Mouse (Mus musculus): ENCODE measurements at regions not wholly inside any gene's neighbourhood (a gene's known extent, or its start where the extent isn't known, plus 50 kb on each side); places are given as distances from the start of the nearest gene placed in this dataset.

DNA sequence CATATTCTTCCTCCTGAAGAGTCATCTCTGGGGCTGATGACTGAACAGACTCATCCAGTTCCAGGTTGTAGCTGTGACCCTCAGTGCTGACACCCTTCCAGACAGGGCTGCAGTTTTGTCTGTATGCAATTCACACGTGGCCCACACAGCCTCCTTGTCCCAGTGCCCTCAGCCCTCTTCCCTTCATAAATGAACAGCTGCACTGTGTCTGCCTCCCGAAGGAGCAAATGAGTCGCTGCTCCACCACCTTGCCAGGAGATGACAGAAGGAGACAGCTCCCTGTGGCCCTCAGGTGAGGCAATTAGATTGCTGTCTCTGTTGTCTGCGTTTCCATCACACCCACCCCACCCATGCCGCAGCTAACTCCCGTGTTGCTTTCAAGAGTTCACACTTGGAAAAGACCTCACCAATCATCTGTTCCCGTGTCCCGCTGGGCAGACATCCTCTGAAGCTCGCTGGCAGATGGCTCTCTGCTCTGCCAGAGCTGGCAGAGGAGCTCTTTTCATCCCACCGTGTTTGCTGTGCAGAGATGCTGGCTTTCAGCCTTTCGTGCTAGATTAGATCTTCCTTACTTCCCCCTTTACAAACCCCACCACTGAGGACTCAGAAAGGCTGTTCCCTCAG lies 135.5 kb upstream of the Slc35f3 start:
- DNase-seq = no peak

DNA sequence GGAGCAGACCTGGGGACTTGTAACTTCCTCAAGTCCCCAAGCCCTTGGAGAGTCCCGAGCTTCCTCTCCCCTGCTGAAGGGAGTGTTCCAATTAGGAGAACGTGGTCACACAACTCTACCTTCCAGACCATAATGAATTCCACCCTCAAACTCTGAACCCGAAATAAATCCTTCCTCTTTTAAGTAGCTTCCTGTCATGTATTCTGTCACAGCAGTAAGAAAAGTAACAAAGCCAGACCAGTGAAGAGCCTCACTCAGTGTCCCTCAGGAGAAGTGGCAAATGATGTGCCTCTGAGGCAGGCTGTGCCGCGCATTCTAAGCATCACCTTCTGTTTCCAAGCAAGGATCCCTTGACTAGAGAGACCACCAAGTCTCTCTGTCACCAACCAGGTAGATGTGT lies 134.4 kb upstream of the Slc35f3 start:
- DNase-seq = no peak

DNA sequence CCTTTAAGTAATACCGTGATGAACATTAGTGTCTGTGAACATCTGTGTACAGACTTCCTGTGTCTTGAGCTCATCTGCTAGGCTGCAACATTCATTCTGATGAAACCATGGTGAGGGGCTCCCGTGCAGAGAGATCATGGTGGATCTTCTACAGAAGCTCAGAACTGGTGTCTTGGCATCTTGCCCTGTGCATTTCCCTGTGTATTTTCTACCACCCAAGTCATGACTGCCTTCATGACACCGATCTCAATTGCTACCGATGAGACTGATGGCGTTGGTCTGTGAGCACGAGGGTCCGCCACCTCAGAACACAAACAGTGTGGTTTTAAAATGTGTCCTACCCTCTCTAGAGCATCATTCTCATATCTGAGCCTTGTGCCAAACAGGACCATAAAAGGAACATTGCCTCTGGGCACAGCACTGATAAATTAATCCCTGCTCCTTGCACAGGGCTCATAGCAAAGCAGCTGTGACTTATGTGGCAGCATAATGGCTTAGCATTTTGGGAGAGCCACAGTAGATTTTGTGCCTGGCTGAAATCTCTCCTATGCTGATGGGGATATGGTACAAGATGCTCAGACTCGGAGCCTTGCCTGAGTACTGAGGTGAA lies 132.8 kb upstream of the Slc35f3 start:
- DNase-seq = no peak

DNA sequence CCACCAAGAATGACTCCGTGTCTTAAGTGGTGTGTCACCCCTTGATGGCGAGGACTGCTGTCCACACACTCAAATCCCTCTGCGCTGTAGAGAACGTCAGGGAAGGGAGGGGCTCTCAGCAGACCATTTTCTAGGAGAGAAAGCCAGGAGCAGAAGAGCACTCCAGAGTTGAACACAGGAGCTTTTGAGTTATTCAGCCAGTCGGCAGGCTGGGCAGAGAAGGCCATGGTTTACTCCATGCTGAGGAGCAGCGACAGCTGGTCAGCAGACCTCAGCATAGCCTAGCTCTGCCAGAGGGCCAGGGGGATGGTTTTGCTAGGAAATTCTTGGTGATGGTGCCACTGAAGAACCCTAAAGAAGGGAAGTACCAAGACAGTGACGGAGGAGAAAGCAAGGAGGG lies 132.0 kb upstream of the Slc35f3 start:
- DNase-seq = no peak

DNA sequence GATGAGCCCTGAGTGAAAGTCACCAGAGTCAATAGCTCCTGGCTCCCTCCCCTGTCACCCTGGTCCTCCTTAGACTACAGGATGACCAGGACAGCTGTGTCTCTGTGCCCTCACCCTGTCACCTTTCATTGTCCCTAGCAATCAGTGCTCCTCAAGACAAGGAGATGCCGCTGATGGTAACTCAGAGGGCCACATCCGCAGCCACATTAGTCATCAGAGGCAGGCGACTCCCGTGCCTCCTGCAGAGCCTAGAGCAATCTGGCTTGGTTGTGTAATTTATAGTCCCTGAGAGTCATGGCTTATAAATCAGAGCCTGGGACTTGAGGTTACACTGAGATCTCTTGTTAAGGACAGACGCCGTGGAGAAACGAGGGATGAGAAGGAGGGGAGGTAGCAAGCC lies 123.9 kb upstream of the Slc35f3 start:
- no peak for DNase-seq

DNA sequence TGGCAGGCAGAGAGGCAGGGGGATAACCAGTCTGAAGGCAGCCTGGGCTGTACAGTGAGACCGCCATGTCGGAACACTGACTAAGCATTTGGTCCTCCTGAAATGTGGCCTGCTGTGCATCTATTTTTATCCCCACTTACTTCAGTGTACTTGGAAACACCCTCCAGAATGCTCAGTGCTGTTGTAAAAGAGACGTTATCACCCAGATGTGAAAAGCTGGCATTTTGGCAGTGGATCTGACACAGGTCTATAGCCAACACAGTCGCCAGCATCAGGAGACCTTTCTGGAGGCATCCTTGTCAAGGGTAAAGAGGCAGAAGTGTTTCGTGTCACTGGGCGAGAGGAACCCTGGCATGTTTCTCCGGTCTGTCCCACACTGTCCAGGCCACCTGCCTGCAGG lies 122.1 kb upstream of the Slc35f3 start:
- DNase-seq = no peak

DNA sequence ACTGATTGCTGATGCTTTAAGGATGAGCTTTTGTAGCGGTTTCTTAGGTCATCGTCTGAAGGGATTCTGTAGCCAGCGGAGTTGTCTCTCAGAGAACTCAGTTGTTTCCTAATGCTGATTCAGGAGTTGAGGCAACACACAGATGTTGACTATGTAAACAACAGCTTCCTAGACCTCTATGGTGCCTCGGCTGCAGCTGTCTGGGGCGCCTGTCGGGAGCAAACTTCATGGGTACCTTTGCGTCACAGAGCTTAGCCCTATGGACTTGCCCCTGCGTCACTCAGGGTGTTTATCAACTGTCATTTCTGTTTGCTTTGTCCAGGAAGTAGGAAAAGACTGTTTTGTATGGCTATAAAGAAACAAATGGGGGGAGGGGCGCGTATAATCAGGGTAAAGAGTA lies 120.5 kb upstream of the Slc35f3 start:
- DNase-seq = no peak

DNA sequence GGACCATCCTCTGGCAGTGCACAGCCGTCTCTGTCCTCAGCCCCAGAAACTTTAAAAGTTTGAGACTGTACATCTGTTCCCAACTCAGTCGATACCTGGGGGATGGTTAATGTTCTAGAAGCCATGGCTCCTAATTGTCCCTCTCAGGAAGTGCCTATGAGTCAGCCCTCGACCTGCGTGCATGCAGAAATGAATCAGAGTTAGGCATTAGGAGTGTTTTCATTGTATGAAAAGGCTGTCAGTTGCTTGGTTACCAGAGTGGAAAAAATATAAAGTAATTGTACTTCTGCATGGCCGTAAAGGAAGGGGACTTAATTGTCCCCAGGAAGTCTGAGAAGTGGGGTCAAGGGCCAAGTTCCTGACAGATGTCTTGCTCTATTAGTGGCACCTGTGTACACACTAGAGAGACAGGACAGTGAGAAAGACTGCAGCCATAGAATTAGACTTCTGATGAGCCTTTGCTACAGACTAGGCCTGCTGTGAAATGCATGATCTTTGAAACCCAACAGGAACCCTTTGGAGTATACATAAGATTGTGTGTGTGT lies 109.5 kb upstream of the Slc35f3 start:
- no peak for DNase-seq

DNA sequence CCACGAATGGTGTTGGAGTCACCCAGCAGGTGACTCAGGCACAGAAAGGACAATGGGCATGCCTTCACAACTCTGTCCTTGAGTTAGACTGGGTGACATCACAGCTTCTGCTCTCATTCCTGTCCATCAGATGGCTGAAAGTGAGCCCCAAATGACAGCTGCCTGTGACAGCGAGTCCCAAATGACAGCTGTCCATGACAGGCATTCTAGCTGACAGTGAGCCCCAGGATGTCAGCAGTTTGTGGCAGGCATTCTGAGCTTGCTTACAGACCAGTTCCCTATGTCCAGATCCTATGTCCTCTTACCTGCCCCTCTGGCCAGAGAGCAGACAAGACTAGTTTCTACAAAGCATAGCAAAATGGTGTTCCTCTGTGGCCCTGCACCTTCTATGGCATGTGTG lies 102.7 kb upstream of the Slc35f3 start:
- no peak for DNase-seq

DNA sequence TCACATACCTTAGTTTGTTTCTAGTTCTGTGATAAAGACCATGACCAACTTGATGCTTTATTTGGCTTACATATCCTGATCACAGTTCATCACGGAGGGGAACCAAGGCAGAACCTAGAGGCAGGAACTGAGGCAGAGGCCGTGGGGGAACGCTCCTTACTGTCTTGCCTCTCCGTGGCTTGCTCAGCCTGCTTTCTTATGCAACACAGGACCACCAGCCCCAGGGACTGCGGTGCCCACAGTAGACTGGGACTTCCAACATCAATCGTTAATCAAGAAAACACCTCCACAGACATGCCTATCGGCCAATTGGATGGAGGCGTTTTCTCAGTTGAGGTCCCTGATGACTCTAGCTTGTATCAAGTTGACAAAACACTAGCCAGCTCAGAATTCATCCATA lies 87.8 kb upstream of the Slc35f3 start:
- DNase-seq = no peak

DNA sequence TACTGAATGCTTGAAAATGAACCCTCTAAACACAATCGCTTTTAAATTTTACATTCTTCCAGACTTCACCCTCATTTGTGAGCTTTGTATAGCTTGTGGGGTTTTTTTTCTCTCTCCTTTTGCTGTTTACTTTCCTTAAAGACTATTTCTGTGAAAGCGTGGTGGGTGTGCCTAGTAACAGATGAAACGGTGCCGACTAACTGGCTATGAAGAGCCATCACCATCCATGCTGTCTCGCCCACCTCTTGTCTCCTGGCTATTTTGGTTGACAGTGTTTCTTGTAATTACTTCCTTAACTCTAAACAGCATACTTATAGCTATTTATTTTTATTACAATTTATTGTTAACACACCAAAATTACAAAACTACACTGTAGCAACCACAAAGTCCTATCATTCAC lies 85.6 kb upstream of the Slc35f3 start:
- DNase-seq = no peak

DNA sequence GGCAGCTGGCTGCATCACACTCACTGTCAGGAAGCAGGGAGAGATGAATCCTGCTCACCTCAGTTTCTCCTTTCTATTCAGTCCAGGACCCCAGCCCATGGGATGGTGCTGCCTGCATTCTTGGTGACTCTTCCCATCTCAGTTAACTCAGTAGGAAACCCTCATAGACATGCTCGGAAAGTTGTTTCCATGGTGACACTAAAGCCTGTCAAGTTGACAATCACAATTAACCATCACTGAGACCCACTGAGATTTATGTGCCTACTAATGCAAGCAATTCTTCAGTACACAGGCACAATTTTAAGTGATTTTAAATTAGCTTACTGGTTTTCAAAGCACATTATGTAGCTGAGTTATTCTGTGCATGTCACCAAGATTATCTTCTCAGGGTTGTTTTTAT lies 83.8 kb upstream of the Slc35f3 start:
- DNase-seq = no peak

DNA sequence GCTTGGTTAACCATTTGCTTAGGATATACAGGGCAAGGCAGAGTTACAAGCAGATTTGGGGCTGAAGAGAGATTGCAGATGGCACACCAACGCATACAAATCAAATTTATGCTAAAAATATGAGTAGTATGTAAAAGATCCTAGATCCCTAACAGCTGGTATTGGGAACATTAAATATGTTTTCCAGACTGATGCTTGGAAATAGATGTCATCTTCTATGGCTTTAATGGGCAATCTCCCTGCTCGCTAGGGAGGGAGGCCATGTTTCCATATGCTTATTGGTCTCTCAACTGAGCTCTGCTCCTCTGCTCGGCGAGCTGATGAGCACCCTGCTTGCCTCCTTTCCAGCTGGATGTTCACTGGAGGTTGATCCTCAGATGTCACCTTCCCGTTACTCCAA lies 82.0 kb upstream of the Slc35f3 start:
- DNase-seq = no peak

DNA sequence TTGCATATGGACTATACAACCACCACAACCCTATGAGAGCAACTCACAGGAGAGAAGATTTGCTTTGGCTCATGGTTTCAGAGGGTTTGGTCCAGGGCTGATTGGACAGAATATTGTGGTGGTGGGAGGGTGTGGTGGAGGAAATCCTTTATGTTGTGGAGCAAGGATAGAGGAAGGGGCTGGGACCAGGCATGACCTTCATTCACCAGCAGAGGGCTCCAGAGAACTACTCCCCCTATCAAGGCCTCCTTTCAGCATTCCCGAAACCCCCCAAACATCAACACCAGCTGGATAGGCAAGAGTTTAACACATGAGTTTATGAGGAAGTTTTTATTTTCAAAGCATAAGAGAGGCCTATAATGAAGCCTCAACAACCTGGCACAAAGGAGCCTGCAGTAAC lies 76.7 kb upstream of the Slc35f3 start:
- no peak for DNase-seq

DNA sequence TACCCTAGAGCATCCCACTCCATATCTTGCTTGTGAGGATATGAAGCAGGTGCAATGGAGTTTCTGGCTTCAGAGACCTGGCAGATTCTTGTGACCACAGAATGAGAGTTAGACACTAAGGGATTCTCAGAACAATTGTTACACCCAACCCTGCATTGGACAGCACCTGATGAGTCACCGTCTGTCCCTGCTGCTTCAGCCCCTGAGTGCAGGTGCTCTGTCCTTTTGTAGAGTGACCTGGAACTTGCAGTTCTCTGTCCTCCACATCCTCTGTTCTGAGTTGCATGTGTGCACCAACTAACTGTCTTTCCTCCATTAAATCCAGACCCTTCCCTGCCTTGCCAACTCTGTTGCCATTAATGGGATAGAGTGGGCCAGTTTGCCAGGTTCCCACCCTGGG lies 66.6 kb upstream of the Slc35f3 start:
- no peak for DNase-seq

DNA sequence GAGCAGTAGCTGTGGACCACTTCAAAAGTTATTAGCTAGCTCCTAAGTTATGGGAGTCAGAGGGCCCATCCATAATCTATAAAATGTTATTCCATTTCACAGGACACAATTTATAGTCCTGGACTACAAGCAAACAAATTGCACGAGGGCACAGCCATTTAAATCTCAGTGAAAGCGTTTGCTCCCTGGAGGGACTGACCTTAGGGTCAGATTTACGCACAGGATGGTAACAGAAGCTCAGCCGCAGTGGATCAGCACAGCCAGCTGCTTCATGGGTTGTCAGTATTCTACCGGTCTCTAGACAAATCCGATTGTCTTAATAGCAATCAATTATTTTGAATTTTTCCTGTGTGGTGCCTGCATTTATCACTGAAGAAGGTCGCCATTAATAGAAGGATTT lies 65.8 kb upstream of the Slc35f3 start:
- DNase-seq = no peak

DNA sequence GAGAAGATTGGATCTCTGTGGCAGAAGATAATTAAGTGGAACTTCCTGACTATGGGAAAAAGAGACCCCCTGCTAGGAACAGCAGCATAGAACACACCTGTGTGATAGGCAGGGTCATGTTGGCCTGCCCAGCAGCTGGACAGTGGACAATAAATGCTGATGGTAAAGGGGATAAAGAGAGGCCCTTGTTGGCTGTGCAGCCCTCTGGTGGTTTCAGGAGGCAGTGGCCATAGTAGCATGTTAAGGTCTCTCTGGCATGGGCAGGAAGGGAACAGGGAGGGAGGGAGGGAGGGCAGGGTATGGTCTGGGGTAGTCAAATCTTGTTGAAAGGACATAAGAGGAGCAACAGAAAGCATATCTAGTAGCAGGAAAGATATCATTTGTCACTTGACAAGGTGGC lies 58.7 kb upstream of the Slc35f3 start:
- DNase-seq = no peak

DNA sequence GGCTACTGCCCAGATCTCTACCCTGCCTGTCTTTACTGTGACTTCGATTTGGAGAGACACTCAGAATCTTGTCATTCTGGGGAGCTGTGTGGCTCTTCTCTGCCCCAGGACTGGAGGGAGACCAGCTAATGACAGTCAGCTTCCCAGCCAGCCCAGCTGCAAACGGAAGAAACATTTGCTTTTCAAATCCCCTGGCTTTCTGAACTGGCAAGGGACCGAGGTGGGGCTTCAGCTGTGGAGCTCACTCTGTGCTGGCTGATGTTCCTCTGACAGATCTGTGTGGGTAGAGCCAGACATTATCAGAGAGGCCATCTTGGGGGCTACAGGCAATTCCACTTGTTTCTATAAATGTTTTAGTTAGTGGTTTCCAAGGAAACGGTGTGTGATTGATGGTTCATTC lies 54.0 kb upstream of the Slc35f3 start:
- no peak for DNase-seq

All from B cell, adult 2 months (primary cell).